Mouse (Mus musculus): ENCODE data around the gene Apoc3.

The Apoc3 gene

DNA sequence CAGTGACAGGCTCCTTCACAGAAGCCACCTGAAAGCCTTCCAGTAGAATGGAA, at the start of gene Apoc3:
Gene Apoc3, minus strand, starts transcription at position 41 of the 53 bp plus-strand sequence.
- DNase-seq, result no peak

DNA sequence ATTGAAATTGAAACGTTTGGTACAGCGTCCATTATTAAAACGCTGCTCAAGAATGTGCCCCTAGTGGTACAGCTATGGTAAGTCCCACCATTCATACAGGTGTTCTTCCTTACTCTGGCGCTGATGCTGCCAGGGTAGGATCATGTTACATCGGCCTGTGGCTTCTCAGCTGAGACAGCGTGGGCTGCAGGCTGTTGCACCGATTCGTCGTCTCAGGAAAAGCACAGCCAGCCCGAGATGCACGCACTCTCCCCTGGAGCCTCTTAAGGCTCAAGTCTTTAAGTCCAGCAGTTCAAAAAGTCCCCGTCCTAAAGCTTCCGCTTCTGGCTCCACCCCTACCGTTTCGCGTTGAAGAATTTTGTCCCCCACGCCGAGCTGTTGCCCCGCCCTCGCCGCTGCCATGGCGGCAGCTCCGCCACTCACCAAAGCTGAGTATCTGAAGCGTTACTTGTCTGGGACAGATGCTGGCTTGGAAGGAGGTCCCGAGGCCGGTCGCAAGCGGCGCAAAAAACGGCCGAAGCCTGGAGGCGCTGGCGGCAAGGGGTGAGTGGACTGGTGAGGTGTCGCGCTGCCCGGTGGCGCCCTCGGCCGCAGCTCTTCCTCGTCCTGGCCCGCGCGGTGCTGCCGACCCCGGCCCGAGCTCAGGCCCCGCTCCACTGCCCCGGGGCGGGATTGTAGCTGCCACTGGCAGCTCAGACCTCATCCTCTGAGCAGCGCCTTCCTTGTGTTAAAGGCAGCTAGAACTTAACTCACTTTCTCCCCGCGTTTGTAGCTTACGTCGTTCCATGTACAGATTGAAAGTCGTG, 47.4 kb upstream of the Apoc3 start, which contains the start of gene Bud13:
Gene Bud13, plus strand, starts transcription at position 378 of the 806 bp plus-strand sequence.
- DNase-seq, result peak; percentile 89

DNA sequence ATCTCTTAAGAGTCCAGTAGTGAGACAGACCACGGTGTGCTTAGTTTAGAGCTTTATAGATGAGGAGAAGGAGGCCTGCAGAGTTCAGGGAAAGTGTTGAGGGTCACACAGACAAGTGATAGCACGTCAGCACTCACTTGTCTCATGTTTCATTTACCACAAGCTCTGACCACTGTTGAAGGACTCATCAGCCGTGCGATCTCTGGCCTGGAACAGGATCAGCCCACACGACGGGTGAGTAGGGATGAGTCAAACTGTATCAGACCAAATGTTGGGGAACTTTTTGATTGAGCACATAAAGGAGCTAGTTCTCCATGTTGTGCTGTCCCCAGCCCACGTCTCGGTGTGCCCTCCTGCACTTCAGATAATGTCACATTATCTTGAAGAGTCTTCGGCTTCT, 39.1 kb upstream of the Apoc3 start:
- no peak for DNase-seq

DNA sequence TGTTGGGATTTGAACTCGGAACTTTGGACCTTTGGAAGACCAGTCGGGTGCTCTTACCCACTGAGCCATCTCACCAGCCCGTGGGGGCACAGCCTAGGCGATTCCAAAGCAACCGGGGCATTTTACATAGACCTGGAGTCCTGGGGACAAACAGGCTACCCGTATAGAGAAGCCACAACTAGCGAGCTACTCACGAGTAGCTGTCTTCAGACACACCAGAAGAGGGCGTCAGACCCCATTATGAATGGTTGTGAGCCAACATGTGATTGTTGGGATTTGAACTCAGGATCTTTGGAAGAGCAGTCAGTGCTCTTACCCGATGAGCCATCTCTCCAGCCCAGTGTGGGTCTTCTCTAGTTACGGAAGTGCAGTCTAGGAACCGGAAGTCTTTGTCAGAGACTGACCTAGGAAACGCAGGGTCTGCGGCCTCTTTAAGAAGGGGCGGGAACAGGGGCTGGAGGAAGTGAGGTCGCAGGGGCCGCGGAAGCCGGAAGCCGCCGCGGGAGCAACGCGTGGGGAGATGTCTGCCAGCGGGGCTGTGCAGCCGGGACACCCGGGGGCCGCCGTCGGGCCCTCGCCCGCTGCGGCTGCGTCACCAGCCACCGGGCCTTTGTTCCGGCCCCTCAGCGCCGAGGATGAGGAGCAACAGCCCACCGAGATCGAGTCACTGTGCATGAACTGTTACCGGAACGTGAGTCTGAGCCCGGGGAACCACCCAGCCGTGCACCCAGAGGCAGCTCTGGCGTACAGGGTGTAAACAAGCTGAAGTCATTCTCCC, 37.4 kb upstream of the Apoc3 start, which contains the start of gene Zpr1:
Gene Zpr1, plus strand, starts transcription at position 388 of the 778 bp plus-strand sequence.
- DNase-seq, result peak; percentile 87

DNA sequence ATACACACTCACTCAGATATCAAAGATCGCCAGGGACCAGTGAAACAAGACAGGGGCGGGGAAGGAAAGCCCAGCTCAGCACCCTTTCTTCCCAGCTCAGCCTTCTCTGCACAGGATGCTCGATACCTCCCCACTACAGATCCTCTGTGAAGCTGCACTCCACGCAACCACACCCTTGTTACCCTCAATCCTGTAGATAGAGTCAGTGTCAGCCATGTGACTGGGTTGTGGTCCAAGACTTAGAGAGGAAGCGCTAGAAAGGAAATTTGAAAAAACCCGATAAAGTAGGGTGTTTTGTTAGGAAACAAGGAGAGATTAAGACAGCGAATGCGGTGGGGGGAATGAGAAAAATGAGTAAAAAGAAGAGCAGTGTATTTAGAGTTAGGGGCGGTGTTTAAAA, 36.6 kb upstream of the Apoc3 start:
- DNase-seq, result no peak

DNA sequence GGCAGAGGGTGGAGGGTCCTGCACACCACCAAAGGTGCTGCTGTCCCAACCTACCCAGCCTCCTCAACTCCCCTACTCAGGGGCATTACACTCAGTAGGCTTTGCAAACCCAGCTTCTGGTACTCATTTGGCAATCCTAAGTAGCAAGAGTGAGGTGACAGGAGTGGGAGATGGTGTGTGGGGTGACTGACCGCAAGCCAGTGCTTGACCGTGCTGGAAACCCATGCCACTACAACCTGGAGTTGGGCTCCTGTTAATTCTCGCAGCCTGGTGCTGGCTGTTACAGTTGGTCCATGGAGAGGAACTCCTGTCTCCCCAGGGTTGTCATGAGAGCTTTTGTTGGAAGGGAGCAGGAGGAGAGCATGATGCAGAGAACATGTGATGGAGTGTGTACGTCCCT, 35.3 kb upstream of the Apoc3 start:
- DNase-seq, result no peak

DNA sequence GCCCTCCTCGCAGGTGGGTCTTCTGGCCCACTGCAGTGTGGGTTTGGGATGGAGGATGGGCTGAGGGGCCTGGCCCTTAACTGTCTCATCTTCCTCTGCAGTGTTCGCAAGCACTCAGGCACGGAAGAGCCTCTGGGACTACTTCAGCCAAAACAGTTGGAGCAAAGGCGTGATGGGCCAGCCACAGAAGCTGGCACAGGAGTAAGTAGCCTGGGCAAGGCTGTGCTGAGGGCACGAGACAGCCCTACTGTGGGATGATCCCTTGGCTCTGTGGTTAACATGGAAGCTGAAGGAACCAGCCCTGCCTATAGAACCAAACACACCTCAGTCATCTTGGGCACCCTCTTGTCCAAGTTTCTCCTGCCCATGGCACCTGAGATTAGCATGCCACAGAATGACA, 33.7 kb upstream of the Apoc3 start:
- no peak for DNase-seq

DNA sequence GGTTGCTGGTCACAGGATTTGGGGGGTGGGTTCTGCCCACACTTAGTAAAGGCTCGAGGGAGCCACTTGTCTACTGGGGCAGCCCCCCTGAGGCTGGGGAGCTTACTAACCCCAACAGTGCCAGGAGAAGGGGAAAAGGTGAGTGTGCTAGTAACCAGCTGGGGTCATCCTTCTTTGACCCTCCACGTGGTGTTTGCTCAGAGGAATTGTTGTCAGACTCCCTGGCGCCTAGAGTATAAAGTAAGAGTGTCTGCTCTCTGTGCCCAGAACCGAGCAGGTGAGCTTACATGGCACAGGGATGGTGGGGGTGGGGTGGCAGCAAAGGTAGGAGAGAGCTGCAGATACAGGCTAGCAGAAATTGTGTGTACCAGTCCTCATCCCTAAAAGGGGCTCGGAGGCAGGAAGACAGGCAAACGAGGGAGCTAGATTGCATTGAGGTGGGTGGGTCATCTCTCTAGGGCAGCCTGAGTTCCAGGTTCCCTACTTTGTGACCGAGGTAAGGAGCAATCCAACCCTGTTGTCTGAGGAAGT, 33.0 kb upstream of the Apoc3 start, which contains the start of gene Apoa5:
Gene Apoa5, plus strand, starts transcription at position 291 of the 531 bp plus-strand sequence.
- no peak for DNase-seq

DNA sequence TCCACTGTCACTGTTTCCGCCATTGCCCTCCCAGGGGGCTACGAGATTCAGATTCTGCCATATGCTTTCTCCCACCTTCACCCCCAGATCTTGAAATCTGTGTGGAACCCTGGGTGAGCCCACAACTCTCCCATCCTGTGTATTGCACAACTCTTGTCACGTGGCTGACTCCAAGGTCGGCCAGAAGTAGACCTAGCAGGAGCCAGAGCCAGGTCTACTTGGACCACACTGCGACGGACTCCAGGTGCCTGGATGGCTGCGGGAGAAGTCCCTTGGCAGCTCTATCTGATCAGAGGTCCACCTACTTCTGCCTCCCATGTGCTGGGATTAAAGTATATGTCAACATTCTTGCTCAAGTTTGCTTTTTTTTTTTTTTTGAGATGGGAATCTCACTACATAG, 25.7 kb upstream of the Apoc3 start:
- DNase-seq, result no peak

DNA sequence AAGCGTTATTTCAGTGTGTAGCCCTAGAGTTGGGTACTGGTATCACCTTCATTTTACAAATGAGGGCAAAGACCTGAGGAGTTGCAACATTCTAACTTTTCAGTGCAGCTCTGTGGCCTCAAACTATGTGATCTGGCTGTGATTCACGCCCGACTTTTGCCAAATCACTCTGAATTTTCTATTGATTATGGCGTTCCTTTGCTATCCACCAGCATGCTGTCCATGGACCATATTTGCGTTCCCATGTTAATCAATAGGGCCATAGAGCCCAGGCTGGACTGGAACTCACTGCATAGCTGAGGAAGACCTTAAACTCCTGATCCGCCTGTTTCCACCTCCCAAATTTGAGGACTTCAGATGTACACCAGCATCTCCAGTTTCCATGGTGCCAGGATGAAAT, 23.7 kb upstream of the Apoc3 start:
- no peak for DNase-seq

DNA sequence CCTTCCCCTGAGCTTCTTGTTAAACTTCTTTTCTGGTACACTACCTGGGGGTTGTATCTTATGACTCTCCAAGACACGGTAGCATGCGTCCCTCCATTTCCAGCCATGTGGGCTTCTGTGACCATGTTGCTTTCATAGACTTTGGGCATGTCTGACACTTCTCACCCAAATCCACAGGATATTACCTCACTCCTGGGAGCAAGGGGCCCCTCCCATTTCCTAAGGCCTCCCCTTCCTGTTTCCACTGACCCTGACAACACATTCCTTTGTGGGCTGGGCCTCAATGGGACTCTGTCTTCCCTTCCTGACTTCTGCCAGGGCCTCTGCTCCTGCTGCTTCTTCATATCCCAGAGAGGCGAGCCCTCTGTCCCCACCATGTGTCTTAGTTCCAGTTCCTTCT, 22.1 kb upstream of the Apoc3 start:
- no peak for DNase-seq

DNA sequence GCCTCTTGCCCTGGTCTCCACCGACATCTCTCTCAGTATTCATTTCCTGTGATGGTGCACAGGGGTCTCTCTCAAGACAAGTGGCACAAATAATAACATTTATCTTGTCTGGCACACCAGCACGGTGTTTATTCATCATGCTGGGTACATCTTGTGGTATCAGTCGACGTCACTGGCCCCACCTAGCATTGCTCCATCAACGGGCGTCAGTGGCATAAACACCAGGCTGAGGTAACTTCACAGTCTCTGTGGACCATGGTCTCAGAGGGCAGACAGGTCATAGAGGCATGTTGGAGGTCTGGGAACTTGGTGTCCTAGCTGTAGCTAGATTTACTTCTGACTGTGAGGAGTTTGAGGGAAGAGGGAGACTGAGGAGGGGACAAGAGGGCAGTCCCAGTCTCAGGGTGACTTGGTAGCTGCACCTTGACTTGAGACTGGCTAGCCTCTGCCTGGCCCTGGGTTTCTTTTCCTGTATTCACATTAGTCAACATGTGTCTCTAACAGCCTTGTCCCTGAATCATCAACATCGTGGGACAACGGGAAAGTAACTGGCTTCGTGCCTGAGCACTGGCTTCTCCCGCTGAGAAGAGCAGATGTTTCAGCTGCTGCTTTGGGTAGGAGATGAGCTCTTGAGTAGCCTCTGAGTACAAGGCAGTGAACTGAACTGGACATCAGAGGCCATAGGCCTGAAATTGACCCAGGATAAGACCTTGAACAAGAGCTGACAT, 21.4 kb upstream of the Apoc3 start:
- DNase-seq, result no peak

DNA sequence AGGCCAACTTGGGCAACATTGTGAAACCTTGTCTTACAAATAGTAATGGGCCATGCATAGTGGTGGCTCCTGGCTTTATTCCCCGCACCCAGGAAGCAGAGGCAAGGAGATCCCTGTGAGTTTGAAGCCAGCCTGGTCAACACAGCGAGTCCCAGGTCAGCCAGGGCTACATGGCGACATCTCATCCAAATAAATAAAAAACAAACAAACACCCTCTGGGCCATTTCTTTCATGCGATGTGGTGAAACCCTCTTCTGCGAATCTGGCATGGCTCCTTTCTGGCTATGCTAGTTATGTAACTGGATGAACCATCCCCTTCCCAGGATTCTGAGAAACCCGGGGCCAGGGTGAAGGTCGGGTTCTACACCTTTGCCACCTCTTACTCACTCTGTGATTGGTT, 20.7 kb upstream of the Apoc3 start:
- DNase-seq, result no peak

DNA sequence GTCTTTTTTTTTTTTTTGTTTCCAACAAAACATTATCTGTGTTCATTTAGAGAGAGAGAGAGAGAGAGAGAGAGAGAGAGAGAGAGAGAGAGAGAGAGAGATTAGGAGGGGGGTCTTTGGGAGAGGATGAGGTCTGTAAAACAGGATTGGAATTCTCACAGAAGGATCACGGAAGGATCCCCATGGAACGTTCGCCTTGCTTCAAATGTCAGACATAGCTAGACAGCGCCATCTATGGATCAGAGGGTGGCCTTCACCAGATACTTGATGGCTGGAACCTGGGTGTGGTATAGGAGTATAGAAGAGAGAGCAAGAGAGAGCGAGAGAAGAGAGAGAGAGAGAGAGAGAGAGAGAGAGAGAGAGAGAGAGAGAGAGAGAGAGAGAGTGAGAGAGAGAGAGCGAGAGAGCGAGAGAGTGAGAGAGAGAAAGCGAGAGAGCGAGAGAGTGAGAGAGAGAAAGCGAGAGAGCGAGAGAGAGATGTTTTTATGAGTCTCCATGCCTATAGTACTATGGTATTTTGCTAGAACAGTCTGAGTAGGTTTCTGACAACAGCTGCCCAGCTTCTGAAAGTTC, 11.4 kb upstream of the Apoc3 start:
- peak; percentile 81 for DNase-seq

DNA sequence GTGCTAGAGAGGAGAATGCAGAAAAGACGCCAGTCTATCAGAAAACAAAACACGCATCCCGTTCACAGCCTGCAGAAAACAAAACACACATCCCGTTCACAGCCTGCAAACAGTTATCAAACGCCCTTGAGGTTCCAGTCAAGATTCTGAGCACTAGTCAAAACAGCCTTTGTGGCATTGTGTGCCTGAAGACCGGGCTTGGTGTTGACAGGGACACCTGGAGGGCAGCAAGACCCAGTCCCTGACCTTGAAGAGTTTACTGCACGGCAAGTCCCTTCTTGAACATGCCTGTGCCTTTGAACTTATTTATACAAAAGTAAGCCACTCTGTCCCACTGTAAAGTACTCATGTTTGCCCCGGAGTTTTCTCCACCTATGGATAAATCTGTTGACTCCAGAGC, 8.1 kb upstream of the Apoc3 start:
- no peak for DNase-seq

DNA sequence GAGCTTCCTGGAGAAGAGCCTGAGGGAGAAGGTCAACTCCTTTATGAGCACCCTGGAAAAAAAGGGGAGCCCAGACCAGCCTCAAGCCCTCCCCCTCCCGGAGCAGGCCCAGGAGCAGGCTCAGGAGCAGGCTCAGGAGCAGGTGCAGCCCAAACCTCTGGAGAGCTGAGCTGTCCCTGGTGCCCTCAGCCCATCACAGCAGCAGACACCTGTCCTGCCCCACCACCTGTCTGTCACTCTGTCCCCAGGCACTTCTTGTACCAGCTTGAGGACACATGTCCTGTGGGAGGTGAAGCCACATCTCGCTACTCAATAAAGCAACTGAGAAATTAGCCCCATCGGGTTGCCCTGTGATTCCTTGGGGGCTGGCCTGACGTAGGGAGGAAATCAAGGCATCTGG, 7.7 kb upstream of the Apoc3 start:
- no peak for DNase-seq

DNA sequence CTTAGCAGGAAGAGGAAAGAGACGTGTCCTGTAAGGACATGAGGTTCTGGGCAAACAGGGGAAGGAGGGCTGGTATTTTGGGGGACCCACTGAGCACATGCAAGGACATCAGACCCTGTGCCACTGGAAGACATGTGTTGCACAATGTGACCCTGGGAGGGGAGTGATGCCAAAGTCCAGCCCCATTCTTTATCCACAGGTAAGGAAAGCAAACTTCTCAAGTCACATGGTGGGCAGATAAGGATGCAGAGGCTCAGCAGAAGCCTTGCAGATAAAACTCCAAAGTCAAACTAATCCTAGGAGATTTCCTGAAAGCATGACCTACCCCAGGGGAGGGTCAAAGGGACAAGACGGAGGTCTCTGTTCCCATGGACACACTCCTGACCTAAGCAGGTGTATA, 6.4 kb upstream of the Apoc3 start:
- DNase-seq, result no peak

DNA sequence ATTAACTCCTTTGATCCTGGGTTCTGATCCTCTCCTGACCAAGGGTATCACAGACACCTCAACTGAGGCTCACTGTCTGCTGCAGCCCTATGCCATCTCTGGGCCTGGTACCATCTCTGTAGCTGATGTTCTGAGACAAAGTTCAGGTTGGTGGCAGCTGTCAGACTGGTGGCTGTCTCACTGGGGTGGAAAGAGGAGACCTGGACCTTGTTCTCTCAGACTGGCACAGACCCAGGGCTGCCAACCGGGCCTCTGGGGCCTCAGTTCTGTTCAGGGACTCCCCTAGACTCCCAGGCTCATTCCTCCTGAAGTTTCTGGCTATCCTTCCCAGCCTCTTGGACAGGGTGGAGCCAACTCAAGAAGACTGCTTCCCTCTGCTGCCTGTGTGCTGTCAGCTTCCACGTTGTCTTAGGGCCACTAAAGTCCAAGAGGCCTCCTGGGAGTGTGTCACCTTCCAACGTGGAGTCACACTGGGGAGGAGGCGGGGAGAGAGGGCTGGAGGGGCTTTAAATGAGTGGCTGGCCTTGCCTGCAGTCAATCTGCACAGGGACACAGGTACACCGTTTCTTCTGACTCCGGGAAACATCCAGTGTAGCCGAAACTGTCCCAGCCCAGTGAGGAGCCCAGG, 5.2 kb upstream of the Apoc3 start, which contains the start of gene Apoa4:
Gene Apoa4, plus strand, starts transcription at position 171 of the 628 bp plus-strand sequence.
- no peak for DNase-seq

DNA sequence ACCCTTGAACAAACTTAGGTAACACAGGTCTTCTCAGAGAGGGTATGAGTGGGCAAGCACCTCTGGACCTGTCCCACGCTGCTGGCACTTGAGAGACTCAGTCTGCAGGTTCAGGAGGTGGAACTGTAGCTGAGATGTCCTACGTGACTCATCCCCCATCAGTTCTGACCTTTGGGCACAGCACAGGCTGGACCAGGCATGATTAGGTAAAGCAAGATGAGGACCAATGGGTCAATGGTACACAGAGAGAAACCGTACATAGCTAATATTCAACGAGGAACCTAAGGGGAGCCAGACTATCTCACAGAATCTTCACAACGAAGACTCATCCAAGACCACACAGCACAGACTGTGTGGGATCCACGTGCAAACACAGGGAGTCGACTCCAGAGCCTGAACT, 3.4 kb upstream of the Apoc3 start:
- no peak for DNase-seq

DNA sequence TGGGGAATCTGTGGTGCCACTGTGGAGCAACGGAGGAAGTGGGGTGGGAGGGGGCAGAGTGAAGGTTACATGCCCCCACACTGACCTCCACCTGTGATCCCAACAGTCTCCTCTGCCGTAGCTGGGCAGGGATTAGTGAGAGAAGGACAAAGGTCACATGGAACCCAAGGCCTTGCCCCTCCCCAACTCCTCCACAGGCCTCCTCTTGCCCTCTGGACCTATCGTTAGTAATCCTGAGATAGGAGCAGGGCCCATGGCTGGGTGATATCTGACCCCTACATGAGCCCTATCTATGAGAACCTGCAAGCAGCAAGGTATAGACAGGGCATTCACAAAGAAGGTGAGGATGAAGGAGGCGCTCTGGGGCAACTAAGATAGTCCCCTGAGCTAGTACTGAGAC, 213 bp upstream of the Apoc3 start:
- DNase-seq, result no peak

DNA sequence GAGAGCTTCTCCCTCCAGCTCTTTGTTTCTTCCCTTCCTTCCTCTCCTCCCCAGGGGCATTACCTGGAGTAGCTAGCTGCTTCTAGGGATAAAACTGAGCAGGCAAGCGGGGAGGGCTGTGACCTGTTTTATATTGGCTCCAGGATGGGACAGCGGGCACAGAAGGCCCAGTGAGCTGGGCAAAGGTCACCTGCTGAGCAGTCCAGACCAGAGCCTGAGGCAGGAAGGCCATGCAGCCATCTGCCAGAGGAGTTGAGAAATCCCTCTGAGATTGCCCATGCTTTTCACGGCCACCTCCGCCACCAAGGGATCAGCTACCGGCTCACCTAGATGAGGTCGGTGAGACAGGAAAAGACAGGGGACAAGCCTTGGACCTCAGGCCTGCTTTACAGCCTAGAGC, 240 bp downstream of the Apoc3 start:
- no peak for DNase-seq

DNA sequence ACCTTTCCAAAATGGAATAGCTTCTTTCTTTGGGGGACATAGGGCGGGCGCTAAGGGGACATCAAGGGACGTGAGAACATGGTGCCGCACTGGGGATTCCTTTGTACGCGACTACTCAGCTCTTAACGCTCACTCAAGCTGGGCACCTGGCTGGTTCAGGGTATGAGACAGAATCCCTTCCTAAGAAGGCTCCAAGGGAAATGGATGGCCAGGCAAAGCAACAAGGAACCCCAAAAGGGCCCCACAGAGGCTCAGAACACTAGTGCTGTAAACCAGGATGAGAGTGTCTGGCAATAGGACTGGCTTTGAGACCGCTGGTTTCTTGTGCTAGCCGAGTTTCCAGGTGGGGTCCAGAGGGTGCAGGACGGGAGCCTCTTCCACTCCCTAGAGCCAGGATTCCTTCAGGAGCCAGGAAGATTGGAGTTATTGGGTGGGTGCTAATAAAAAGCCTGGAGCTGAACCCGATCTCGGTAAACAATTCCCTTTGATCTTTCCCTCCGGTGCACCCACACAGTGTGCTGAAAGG, 4.9 kb downstream of the Apoc3 start:
- DNase-seq, result no peak
